ENCODE assay signal across 28 mouse cellular contexts in genomic region chr9:85636131-85636447, GRCm38 (mm10).
DNase-seq lines count a peak whose midpoint lies in the region; ATAC-seq and TF ChIP-seq lines count a peak whose summit lies in the region.
"Had no signal": no experiment of that assay in that cellular context is flagged by ENCODE, and none has a peak within 500 bp of the region (broad histone marks: within the 10 kb centered on the region; RNA-seq: fewer than 3 reads in every experiment).

No protein-coding gene starts in this region.

- H3K9ac ChIP-seq in heart, adult 2 months (ENCODE audit: low read depth, low read length), result no peak overlapping the region
- H3K9ac ChIP-seq in midbrain, embryonic 11.5 days (ENCODE audit: low read length), result no peak overlapping the region
- no peak overlapping the region for H3K9ac ChIP-seq in midbrain, embryonic 14.5 days (replicated peaks; ENCODE audit: low read length)
- no peak overlapping the region for H3K9ac ChIP-seq in midbrain, postnatal 0 days (replicated peaks; ENCODE audit: low read length, poor library complexity, severe bottlenecking)
- H3K9ac ChIP-seq: embryonic facial prominence, embryonic 13.5 days; forebrain, embryonic 12.5 days; forebrain, embryonic 15.5 days; heart, embryonic 13.5 days had no signal

- no peaks in the 10 kb centered on the region for H3K79me2 ChIP-seq in heart, adult 2 months (replicated peaks; ENCODE audit: control insufficient read depth, insufficient read depth, low read length)

- 52% methylated on average over 3 of the region's 3 CpGs for WGBS in heart, adult 2 months
- 68% methylated on average over 3 of the region's 3 CpGs for WGBS in midbrain, embryonic 11.5 days
- 79% methylated on average over 3 of the region's 3 CpGs for WGBS in midbrain, embryonic 10.5 days
- WGBS in midbrain, embryonic 14.5 days, result 45% methylated on average over 3 of the region's 3 CpGs
- 48% methylated on average over 3 of the region's 3 CpGs for WGBS in midbrain, postnatal 0 days

- H3K4me3 ChIP-seq in heart, adult 2 months, result no peak overlapping the region
- H3K4me3 ChIP-seq in midbrain, embryonic 11.5 days (ENCODE audit: low read depth, low read length), result no peak overlapping the region
- no peak overlapping the region for H3K4me3 ChIP-seq in midbrain, embryonic 10.5 days
- H3K4me3 ChIP-seq in midbrain, embryonic 14.5 days (replicated peaks; ENCODE audit: low read depth, low read length), result no peak overlapping the region
- H3K4me3 ChIP-seq in midbrain, postnatal 0 days (ENCODE audit: low read depth, low read length), result no peak overlapping the region; the same call in 1 of the 2 replicates
- H3K4me3 ChIP-seq: embryonic facial prominence, embryonic 10.5 days; embryonic facial prominence, embryonic 13.5 days; erythroblast, embryonic 14.5 days; forebrain, embryonic 12.5 days; forebrain, embryonic 15.5 days; heart, embryonic 10.5 days; heart, embryonic 13.5 days had no signal

- TF ChIP-seq CTCF in heart, adult 2 months (IDR thresholded peaks at IDR 0.05), result no peak
- TF ChIP-seq CTCF in midbrain, postnatal 0 days (IDR thresholded peaks at IDR 0.05), result no peak

- no peak overlapping the region for H3K27ac ChIP-seq in heart, adult 2 months
- no peak overlapping the region for H3K27ac ChIP-seq in midbrain, embryonic 11.5 days (ENCODE audit: low read depth, low read length)
- H3K27ac ChIP-seq in midbrain, embryonic 10.5 days (replicated peaks), result no peak overlapping the region
- no peak overlapping the region for H3K27ac ChIP-seq in midbrain, embryonic 14.5 days (replicated peaks; ENCODE audit: low read depth, low read length)
- H3K27ac ChIP-seq in midbrain, postnatal 0 days (ENCODE audit: low read depth, low read length), result no peak overlapping the region
- H3K27ac ChIP-seq: embryonic facial prominence, embryonic 10.5 days; embryonic facial prominence, embryonic 13.5 days; forebrain, embryonic 12.5 days; forebrain, embryonic 15.5 days; heart, embryonic 10.5 days; heart, embryonic 13.5 days had no signal

- H3K9me3 ChIP-seq in midbrain, embryonic 11.5 days (ENCODE audit: control insufficient read depth, low read length), result no peaks in the 10 kb centered on the region; the same call in 1 of the 2 replicates
- no peaks in the 10 kb centered on the region for H3K9me3 ChIP-seq in midbrain, embryonic 10.5 days (replicated peaks)
- no peaks in the 10 kb centered on the region for H3K9me3 ChIP-seq in midbrain, embryonic 14.5 days (ENCODE audit: control insufficient read depth, low read length)
- 0 out of 2 replicates have a peak, but pooled peaks cover 3% of the 10 kb centered on the region for H3K9me3 ChIP-seq in midbrain, postnatal 0 days (ENCODE audit: low read length)
- H3K9me3 ChIP-seq: embryonic facial prominence, embryonic 10.5 days; forebrain, embryonic 12.5 days; forebrain, embryonic 15.5 days; G1E; heart, embryonic 10.5 days had no signal

- peak; percentile 11; the same call in 1 of the 2 replicates for ATAC-seq in midbrain, embryonic 11.5 days (ENCODE audit: low FRiP score)
- no peak; the same call in 1 of the 2 replicates for ATAC-seq in midbrain, embryonic 14.5 days (ENCODE audit: low FRiP score, low TSS enrichment)
- no peak for ATAC-seq in midbrain, postnatal 0 days (ENCODE audit: low FRiP score)
- ATAC-seq: Patski had no signal

- no peak for TF ChIP-seq POLR2A in heart, adult 2 months (IDR thresholded peaks at IDR 0.05; ENCODE audit: insufficient read depth, low read depth, low read length)

- peak; percentile 25 for DNase-seq in heart, adult 11 months
- no peak for DNase-seq in heart, adult 2 months
- DNase-seq in midbrain, embryonic 11.5 days (ENCODE audit: low spot score, missing footprints), result no peak
- no peak for DNase-seq in midbrain, embryonic 10.5 days (ENCODE audit: low spot score)
- DNase-seq in midbrain, embryonic 14.5 days, result no peak
- no peak for DNase-seq in midbrain, postnatal 0 days (ENCODE audit: low spot score)
- DNase-seq in embryo, embryonic 10.5 days (ENCODE audit: low spot score), result no peak
- no peak for DNase-seq in kidney, postnatal 4 days
- DNase-seq: adrenal gland, adult 2 months; adrenal gland, postnatal 14 days; cerebellum, adult 11 months; cerebellum, adult 2 months; cerebellum, adult 9-11 months; cerebellum, postnatal 25 days; embryo, embryonic 11 days; gastrocnemius, postnatal 25 days; heart, adult 18-20 months; heart, postnatal 14 days; heart, postnatal 4 days had no signal

- TF ChIP-seq EP300 in heart, adult 2 months (IDR thresholded peaks at IDR 0.05; ENCODE audit: insufficient read depth, low read depth, low read length), result no peak

- H3K4me2 ChIP-seq in midbrain, embryonic 11.5 days, result no peak overlapping the region
- H3K4me2 ChIP-seq in midbrain, embryonic 14.5 days (ENCODE audit: low read length), result peak overlapping the region; percentile 42; the same call in 1 of the 2 replicates
- 0 out of 2 replicates have a peak overlapping the region, but pooled peaks have one; percentile 21 for H3K4me2 ChIP-seq in midbrain, postnatal 0 days (ENCODE audit: low read depth, low read length, poor library complexity, severe bottlenecking)
- H3K4me2 ChIP-seq: embryonic facial prominence, embryonic 13.5 days; forebrain, embryonic 12.5 days; forebrain, embryonic 15.5 days; heart, embryonic 13.5 days had no signal

- no peaks in the 10 kb centered on the region for H3K27me3 ChIP-seq in heart, adult 2 months (ENCODE audit: control insufficient read depth, insufficient read depth, low read length)
- no peaks in the 10 kb centered on the region for H3K27me3 ChIP-seq in midbrain, embryonic 11.5 days (ENCODE audit: control insufficient read depth, insufficient read depth, low read length)
- no peaks in the 10 kb centered on the region for H3K27me3 ChIP-seq in midbrain, embryonic 10.5 days (ENCODE audit: low read depth, poor library complexity, severe bottlenecking)
- no peaks in the 10 kb centered on the region for H3K27me3 ChIP-seq in midbrain, embryonic 14.5 days (ENCODE audit: control insufficient read depth, insufficient read depth, low read length)
- H3K27me3 ChIP-seq in midbrain, postnatal 0 days (ENCODE audit: insufficient read depth, low read length), result no peaks in the 10 kb centered on the region
- H3K27me3 ChIP-seq: embryonic facial prominence, embryonic 13.5 days; forebrain, embryonic 12.5 days; forebrain, embryonic 15.5 days; heart, embryonic 13.5 days; Patski had no signal

- H3K4me1 ChIP-seq in heart, adult 2 months (ENCODE audit: control insufficient read depth, insufficient read depth, low read length), result no peaks in the 10 kb centered on the region; the same call in 1 of the 2 replicates
- no peaks in the 10 kb centered on the region for H3K4me1 ChIP-seq in midbrain, embryonic 11.5 days (ENCODE audit: control insufficient read depth, insufficient read depth, low read length)
- no peaks in the 10 kb centered on the region for H3K4me1 ChIP-seq in midbrain, embryonic 10.5 days
- no peaks in the 10 kb centered on the region for H3K4me1 ChIP-seq in midbrain, embryonic 14.5 days (ENCODE audit: control insufficient read depth, insufficient read depth, low read length)
- H3K4me1 ChIP-seq in midbrain, postnatal 0 days (ENCODE audit: insufficient read depth, low read length), result no peaks in the 10 kb centered on the region
- H3K4me1 ChIP-seq: embryonic facial prominence, embryonic 10.5 days; embryonic facial prominence, embryonic 13.5 days; forebrain, embryonic 15.5 days; heart, embryonic 10.5 days; heart, embryonic 13.5 days had no signal

- H3K36me3 ChIP-seq in heart, adult 2 months (ENCODE audit: control insufficient read depth, insufficient read depth, low read length), result no peaks in the 10 kb centered on the region
- H3K36me3 ChIP-seq in midbrain, embryonic 11.5 days (ENCODE audit: control insufficient read depth, insufficient read depth, low read length), result no peaks in the 10 kb centered on the region
- H3K36me3 ChIP-seq in midbrain, embryonic 10.5 days, result no peaks in the 10 kb centered on the region
- H3K36me3 ChIP-seq in midbrain, embryonic 14.5 days (ENCODE audit: control insufficient read depth, insufficient read depth, low read length), result no peaks in the 10 kb centered on the region
- H3K36me3 ChIP-seq in midbrain, postnatal 0 days (ENCODE audit: insufficient read depth, low read length), result no peaks in the 10 kb centered on the region
- H3K36me3 ChIP-seq: embryonic facial prominence, embryonic 10.5 days; embryonic facial prominence, embryonic 13.5 days; forebrain, embryonic 12.5 days; forebrain, embryonic 15.5 days; G1E; heart, embryonic 10.5 days; heart, embryonic 13.5 days had no signal

- intact Hi-C loops in heart, adult 2 months (cut with DNase I), result no loop called here
